12 mouse cellular contexts compared by ENCODE assay signal in the genomic region with DNA sequence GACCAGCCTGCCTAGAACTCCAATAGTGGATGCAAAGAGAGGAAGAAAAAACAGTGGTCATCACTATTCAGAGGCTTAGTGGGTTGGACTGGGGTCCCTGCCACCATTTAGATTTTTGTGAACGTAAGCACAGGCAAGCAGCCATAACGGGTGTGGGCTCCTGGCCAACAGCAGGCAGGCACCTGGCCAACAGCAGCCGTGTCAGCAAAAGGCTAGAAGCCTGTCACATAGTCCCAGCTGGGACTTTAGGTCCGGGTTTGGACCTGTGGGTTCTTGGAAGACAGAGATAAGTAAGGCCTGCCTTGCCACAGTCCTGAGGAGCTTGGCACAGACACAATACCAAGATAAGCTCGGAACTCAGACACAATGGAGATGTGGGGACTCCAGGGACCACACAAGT.
DNase-seq lines count a peak whose midpoint lies in the region; ATAC-seq and TF ChIP-seq lines count a peak whose summit lies in the region.
"Had no signal": no experiment of that assay in that cellular context is flagged by ENCODE, and none has a peak within 500 bp of the region (broad histone marks: within the 10 kb centered on the region; RNA-seq: fewer than 3 reads in every experiment).

No protein-coding gene starts in this region.

- no peak for TF ChIP-seq CTCF in left cerebral cortex, adult 2 months (IDR thresholded peaks at IDR 0.05)

- ATAC-seq in heart, embryonic 11.5 days (replicated peaks; ENCODE audit: insufficient number of reproducible peaks, low FRiP score, low TSS enrichment): no peak
- peak; percentile 70 for ATAC-seq in lung, embryonic 16.5 days (ENCODE audit: low read depth)
- ATAC-seq in heart, embryonic 16.5 days (replicated peaks; ENCODE audit: extremely low read depth, insufficient read depth, low FRiP score): peak; percentile 75

- no peak overlapping the region for H3K9ac ChIP-seq in heart, embryonic 11.5 days (ENCODE audit: low read depth, low read length)
- no peak overlapping the region for H3K9ac ChIP-seq in lung, embryonic 16.5 days (ENCODE audit: low read length)
- H3K9ac ChIP-seq in heart, embryonic 16.5 days (ENCODE audit: low read length): no peak overlapping the region
- H3K9ac ChIP-seq: limb, embryonic 15.5 days had no signal

- 46% methylated on average over 5 of the region's 5 CpGs for WGBS in heart, embryonic 11.5 days (ENCODE audit: insufficient replicate concordance)
- 13% methylated on average over 5 of the region's 5 CpGs for WGBS in lung, embryonic 16.5 days
- 8% methylated on average over 5 of the region's 5 CpGs for WGBS in heart, embryonic 16.5 days

- no peaks in the 10 kb centered on the region for H3K36me3 ChIP-seq in heart, embryonic 11.5 days (ENCODE audit: control insufficient read depth, insufficient read depth, low read length)
- H3K36me3 ChIP-seq in lung, embryonic 16.5 days (ENCODE audit: control insufficient read depth, insufficient read depth, low read length): no peaks in the 10 kb centered on the region
- H3K36me3 ChIP-seq in heart, embryonic 16.5 days (ENCODE audit: control insufficient read depth, insufficient read depth): no peaks in the 10 kb centered on the region
- H3K36me3 ChIP-seq: G1E; limb, embryonic 15.5 days had no signal

- peaks cover 7% of the 10 kb centered on the region; the same call in 1 of the 2 replicates for H3K4me1 ChIP-seq in heart, embryonic 11.5 days (ENCODE audit: control insufficient read depth, insufficient read depth, low read length)
- peaks cover 27% of the 10 kb centered on the region for H3K4me1 ChIP-seq in lung, embryonic 16.5 days (replicated peaks; ENCODE audit: control insufficient read depth, insufficient read depth, low read length)
- peaks cover 19% of the 10 kb centered on the region for H3K4me1 ChIP-seq in heart, embryonic 16.5 days (ENCODE audit: control insufficient read depth, insufficient read depth, low read length)

- H3K27me3 ChIP-seq in heart, embryonic 11.5 days (ENCODE audit: control insufficient read depth, insufficient read depth, low read length): 0 out of 2 replicates have a peak, but pooled peaks cover 8% of the 10 kb centered on the region
- no peaks in the 10 kb centered on the region for H3K27me3 ChIP-seq in lung, embryonic 16.5 days (ENCODE audit: control insufficient read depth, insufficient read depth, low read depth, low read length)
- peaks cover 9% of the 10 kb centered on the region; the same call in 1 of the 2 replicates for H3K27me3 ChIP-seq in heart, embryonic 16.5 days (ENCODE audit: control insufficient read depth, insufficient read depth, low read length)
- H3K27me3 ChIP-seq: limb, embryonic 15.5 days had no signal

- H3K9me3 ChIP-seq in heart, embryonic 11.5 days (replicated peaks; ENCODE audit: control insufficient read depth, low read length): no peaks in the 10 kb centered on the region
- no peaks in the 10 kb centered on the region for H3K9me3 ChIP-seq in lung, embryonic 16.5 days (ENCODE audit: control insufficient read depth, low read length)
- H3K9me3 ChIP-seq in heart, embryonic 16.5 days (replicated peaks; ENCODE audit: control insufficient read depth, low read length): no peaks in the 10 kb centered on the region
- H3K9me3 ChIP-seq: limb, embryonic 15.5 days had no signal

- peak; percentile 87 for DNase-seq in heart, adult 11 months
- DNase-seq in lung, postnatal 25 days (ENCODE audit: low spot score): no peak
- peak; percentile 59 to 65 for DNase-seq in kidney, postnatal 4 days
- DNase-seq in layer of hippocampus, postnatal 36 days: no peak
- no peak for DNase-seq in left cerebral cortex, adult 2 months (ENCODE audit: extremely low spot score in 1 of 2, low spot score in 2 of 2)

- intact Hi-C loops in left cerebral cortex, adult 2 months (cut with DNase I): no loop called here

- H3K4me3 ChIP-seq in heart, embryonic 11.5 days (ENCODE audit: low read depth, low read length): no peak overlapping the region
- H3K4me3 ChIP-seq in lung, embryonic 16.5 days (ENCODE audit: low read length): no peak overlapping the region
- no peak overlapping the region for H3K4me3 ChIP-seq in heart, embryonic 16.5 days (ENCODE audit: low read length)
- no peak overlapping the region for H3K4me3 ChIP-seq in left cerebral cortex, adult 2 months
- H3K4me3 ChIP-seq: erythroblast, embryonic 14.5 days; limb, embryonic 15.5 days; myocyte had no signal

- H3K27ac ChIP-seq in heart, embryonic 11.5 days (ENCODE audit: low read depth, low read length): no peak overlapping the region
- H3K27ac ChIP-seq in lung, embryonic 16.5 days (ENCODE audit: low read length): no peak overlapping the region
- no peak overlapping the region for H3K27ac ChIP-seq in heart, embryonic 16.5 days (ENCODE audit: low read length)
- no peak overlapping the region for H3K27ac ChIP-seq in left cerebral cortex, adult 2 months
- H3K27ac ChIP-seq: limb, embryonic 15.5 days had no signal

- H3K4me2 ChIP-seq in heart, embryonic 11.5 days: no peak overlapping the region
- H3K4me2 ChIP-seq in lung, embryonic 16.5 days (ENCODE audit: low read depth, low read length): no peak overlapping the region
- no peak overlapping the region for H3K4me2 ChIP-seq in heart, embryonic 16.5 days (ENCODE audit: low read depth, low read length)
- H3K4me2 ChIP-seq: limb, embryonic 15.5 days had no signal

Comparison
In these comparisons a context has a peak if more than half of its experiments do, and no peak if none do; other contexts are left out.
1. DNase-seq: peak in heart, adult 11 months (single experiment) and kidney, postnatal 4 days (2 of 2); none in lung, postnatal 25 days (single experiment), layer of hippocampus, postnatal 36 days (0 of 2) and left cerebral cortex, adult 2 months (0 of 2).